ENCODE assay signal across 8 mouse cellular contexts in the genomic region with DNA sequence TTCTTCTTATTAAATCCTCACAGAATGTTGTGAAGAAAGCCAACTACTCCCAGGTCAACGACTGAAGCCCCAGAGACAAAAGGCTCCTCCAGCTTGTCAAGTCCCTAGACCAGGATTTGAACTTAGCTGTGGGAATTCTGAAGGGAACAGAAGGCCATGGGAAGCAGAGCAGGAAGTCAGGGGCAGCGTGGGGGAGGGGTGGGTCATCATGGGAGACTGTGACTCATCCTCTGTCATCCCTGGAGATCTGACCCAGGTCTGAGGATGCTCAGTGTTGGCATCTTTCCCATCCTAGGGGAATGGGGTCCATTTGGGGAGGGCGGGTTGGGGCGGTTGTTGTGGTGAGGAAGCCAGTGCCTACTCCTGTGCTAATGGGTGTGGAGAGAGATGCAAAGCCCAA. TPM values are rescaled to one million over a fixed set of nuclear protein-coding genes. Genes with fewer than 3 reads are reported as not detected.
DNase-seq lines count a peak whose midpoint lies in the region; ATAC-seq and TF ChIP-seq lines count a peak whose summit lies in the region.

No protein-coding gene starts in this region.

- TF ChIP-seq POLR2A in cerebellum, adult 2 months (IDR thresholded peaks at IDR 0.05; ENCODE audit: borderline replicate concordance, insufficient read depth, low read length) = no peak

- H3K36me3 ChIP-seq in lung, embryonic 14.5 days (ENCODE audit: insufficient read depth) = peaks cover 18% of the 10 kb centered on the region; the same call in 1 of the 2 replicates
- peaks cover 17% of the 10 kb centered on the region for H3K36me3 ChIP-seq in forebrain, embryonic 10.5 days (replicated peaks)
- H3K36me3 ChIP-seq in hindbrain, embryonic 16.5 days (ENCODE audit: control insufficient read depth, insufficient read depth, low read length) = no peaks in the 10 kb centered on the region
- H3K36me3 ChIP-seq in neural tube, embryonic 13.5 days = no peaks in the 10 kb centered on the region; the same call in 1 of the 2 replicates

- 44% methylated on average over 4 of the region's 4 CpGs for WGBS in lung, embryonic 14.5 days
- 22% methylated on average over 4 of the region's 4 CpGs for whole genome bisulfite sequencing in forebrain, embryonic 10.5 days
- 40% methylated on average over 4 of the region's 4 CpGs for WGBS in hindbrain, embryonic 16.5 days
- WGBS in neural tube, embryonic 13.5 days = 42% methylated on average over 4 of the region's 4 CpGs
- 38% methylated on average over 4 of the region's 4 CpGs for WGBS in cerebellum, adult 2 months

- peak overlapping the region; percentile 58; the same call in 1 of the 2 replicates for H3K27ac ChIP-seq in lung, embryonic 14.5 days (ENCODE audit: low read depth)
- peak overlapping the region; percentile 80 for H3K27ac ChIP-seq in forebrain, embryonic 10.5 days
- no peak overlapping the region for H3K27ac ChIP-seq in hindbrain, embryonic 16.5 days (ENCODE audit: low read depth, low read length)
- H3K27ac ChIP-seq in neural tube, embryonic 13.5 days (replicated peaks) = peak overlapping the region; percentile 55; the same call in 1 of the 2 replicates
- H3K27ac ChIP-seq in cerebellum, adult 2 months (ENCODE audit: insufficient read depth, low read length) = no peak overlapping the region

- H3K4me2 ChIP-seq in lung, embryonic 14.5 days = peak overlapping the region; percentile 63
- H3K4me2 ChIP-seq in hindbrain, embryonic 16.5 days (ENCODE audit: low read length) = peak overlapping the region; percentile 83
- H3K4me2 ChIP-seq in neural tube, embryonic 13.5 days = peak overlapping the region; percentile 70

- H3K9me3 ChIP-seq in lung, embryonic 14.5 days (ENCODE audit: low read depth, low read length) = no peaks in the 10 kb centered on the region
- no peaks in the 10 kb centered on the region for H3K9me3 ChIP-seq in forebrain, embryonic 10.5 days
- H3K9me3 ChIP-seq in hindbrain, embryonic 16.5 days (ENCODE audit: control insufficient read depth, low read length) = no peaks in the 10 kb centered on the region
- H3K9me3 ChIP-seq in neural tube, embryonic 13.5 days = no peaks in the 10 kb centered on the region

- no peak for TF ChIP-seq CTCF in lung, embryonic 14.5 days (IDR thresholded peaks at IDR 0.05; ENCODE audit: low read depth)
- no peak for TF ChIP-seq CTCF in cerebellum, adult 2 months (IDR thresholded peaks at IDR 0.05; ENCODE audit: borderline replicate concordance, insufficient read depth, low read depth, low read length)

- no peak for ATAC-seq in lung, embryonic 14.5 days (ENCODE audit: insufficient read depth)
- no peak for ATAC-seq in hindbrain, embryonic 16.5 days
- no peak for ATAC-seq in neural tube, embryonic 13.5 days (ENCODE audit: low read depth)

- no peaks in the 10 kb centered on the region for H3K27me3 ChIP-seq in lung, embryonic 14.5 days (ENCODE audit: insufficient read depth, low read length)
- H3K27me3 ChIP-seq in forebrain, embryonic 10.5 days (ENCODE audit: poor library complexity, severe bottlenecking) = peaks cover 26% of the 10 kb centered on the region
- H3K27me3 ChIP-seq in hindbrain, embryonic 16.5 days (replicated peaks; ENCODE audit: control insufficient read depth, insufficient read depth, low read length) = no peaks in the 10 kb centered on the region
- H3K27me3 ChIP-seq in neural tube, embryonic 13.5 days = no peaks in the 10 kb centered on the region
- no peaks in the 10 kb centered on the region; the same call in 1 of the 2 replicates for H3K27me3 ChIP-seq in cerebellum, adult 2 months (ENCODE audit: control insufficient read depth, insufficient read depth, low read length)

- peaks cover 14% of the 10 kb centered on the region for H3K4me1 ChIP-seq in lung, embryonic 14.5 days (ENCODE audit: insufficient read depth)
- peaks cover 77% of the 10 kb centered on the region for H3K4me1 ChIP-seq in forebrain, embryonic 10.5 days
- peaks cover 11% of the 10 kb centered on the region for H3K4me1 ChIP-seq in hindbrain, embryonic 16.5 days (ENCODE audit: control insufficient read depth, insufficient read depth, low read depth, low read length)
- peaks cover 54% of the 10 kb centered on the region for H3K4me1 ChIP-seq in neural tube, embryonic 13.5 days (replicated peaks)
- no peaks in the 10 kb centered on the region for H3K4me1 ChIP-seq in cerebellum, adult 2 months (ENCODE audit: control insufficient read depth, insufficient read depth, low read length)

- peak overlapping the region; percentile 28; the same call in 1 of the 2 replicates for H3K4me3 ChIP-seq in lung, embryonic 14.5 days (ENCODE audit: low read depth, low read length)
- peak overlapping the region; percentile 51 for H3K4me3 ChIP-seq in forebrain, embryonic 10.5 days
- peak overlapping the region; percentile 42 for H3K4me3 ChIP-seq in hindbrain, embryonic 16.5 days (ENCODE audit: low read length)
- peak overlapping the region; percentile 35 for H3K4me3 ChIP-seq in neural tube, embryonic 13.5 days
- H3K4me3 ChIP-seq in cerebellum, adult 2 months (replicated peaks; ENCODE audit: insufficient read depth, low read depth, low read length) = no peak overlapping the region

- peak overlapping the region; percentile 55 for H3K9ac ChIP-seq in lung, embryonic 14.5 days
- H3K9ac ChIP-seq in hindbrain, embryonic 16.5 days (ENCODE audit: low read depth, low read length) = peak overlapping the region; percentile 75
- peak overlapping the region; percentile 69 for H3K9ac ChIP-seq in neural tube, embryonic 13.5 days

- DNase-seq in lung, embryonic 14.5 days = peak; percentile 28
- no peak for DNase-seq in lung, postnatal 14 days
- DNase-seq in forebrain, embryonic 10.5 days (ENCODE audit: extremely low spot score, low spot score) = no peak
- DNase-seq in thymus, postnatal 10 days (ENCODE audit: low spot score in 2 of 2) = no peak
- DNase-seq in urinary bladder, postnatal 36 days (ENCODE audit: low spot score in 2 of 2) = no peak
- DNase-seq in cerebellum, adult 2 months = no peak

RNA-seq across cellular contexts. Expression of gene Rtkn, which starts 6.4 kb away (rescaled TPM):
- 22.7 and 26.7 TPM in 2 replicates for polyA plus RNA-seq in lung, embryonic 14.5 days (2014; fragmentation: Nextera tagmentation; extraction: Ambion mirVana)
- polyA plus RNA-seq in forebrain, embryonic 10.5 days (2016; fragmentation: Nextera tagmentation; extraction: Ambion mirVana) = 32.1 and 32.7 TPM in 2 replicates
- 18.9 and 20.3 TPM in 2 replicates for polyA plus RNA-seq in hindbrain, embryonic 16.5 days (2015; fragmentation: Nextera tagmentation; extraction: Ambion mirVana)
- polyA plus RNA-seq in neural tube, embryonic 13.5 days (2015; fragmentation: Nextera tagmentation; extraction: Ambion mirVana) = 18.9 and 20.7 TPM in 2 replicates
- 88.8 and 97.2 TPM in 2 replicates for polyA plus RNA-seq in cerebellum, adult 2 months (2012; rRNA removed)

RNA-seq across cellular contexts. Expression of gene Wdr54, which starts 14.6 kb away (rescaled TPM):
- 5.6 and 8.5 TPM in 2 replicates for polyA plus RNA-seq in lung, embryonic 14.5 days (2014; fragmentation: Nextera tagmentation; extraction: Ambion mirVana)
- 13.9 and 14.7 TPM in 2 replicates for polyA plus RNA-seq in forebrain, embryonic 10.5 days (2016; fragmentation: Nextera tagmentation; extraction: Ambion mirVana)
- polyA plus RNA-seq in hindbrain, embryonic 16.5 days (2015; fragmentation: Nextera tagmentation; extraction: Ambion mirVana) = 19.3 and 21.1 TPM in 2 replicates
- 14.9 and 16.0 TPM in 2 replicates for polyA plus RNA-seq in neural tube, embryonic 13.5 days (2015; fragmentation: Nextera tagmentation; extraction: Ambion mirVana)
- 22.7 and 29.1 TPM in 2 replicates for polyA plus RNA-seq in cerebellum, adult 2 months (2012; rRNA removed)

RNA-seq across cellular contexts. Expression of gene 1700003E16Rik, which starts 14.6 kb away (rescaled TPM):
- 0.96 and 1.3 TPM in 2 replicates for polyA plus RNA-seq in lung, embryonic 14.5 days (2014; fragmentation: Nextera tagmentation; extraction: Ambion mirVana)
- polyA plus RNA-seq in forebrain, embryonic 10.5 days (2016; fragmentation: Nextera tagmentation; extraction: Ambion mirVana) = 1.3 and 1.9 TPM in 2 replicates
- polyA plus RNA-seq in hindbrain, embryonic 16.5 days (2015; fragmentation: Nextera tagmentation; extraction: Ambion mirVana) = 11.0 and 12.9 TPM in 2 replicates
- polyA plus RNA-seq in neural tube, embryonic 13.5 days (2015; fragmentation: Nextera tagmentation; extraction: Ambion mirVana) = 2.1 and 3.3 TPM in 2 replicates
- 6.6 and 8.1 TPM in 2 replicates for polyA plus RNA-seq in cerebellum, adult 2 months (2012; rRNA removed)

RNA-seq across cellular contexts. Expression of gene Ino80b, which starts 16.4 kb away (rescaled TPM):
- polyA plus RNA-seq in lung, embryonic 14.5 days (2014; fragmentation: Nextera tagmentation; extraction: Ambion mirVana) = 12.7 and 13.3 TPM in 2 replicates
- 17.5 and 19.2 TPM in 2 replicates for polyA plus RNA-seq in forebrain, embryonic 10.5 days (2016; fragmentation: Nextera tagmentation; extraction: Ambion mirVana)
- polyA plus RNA-seq in hindbrain, embryonic 16.5 days (2015; fragmentation: Nextera tagmentation; extraction: Ambion mirVana) = 13.5 and 14.7 TPM in 2 replicates
- polyA plus RNA-seq in neural tube, embryonic 13.5 days (2015; fragmentation: Nextera tagmentation; extraction: Ambion mirVana) = 11.4 and 13.0 TPM in 2 replicates
- polyA plus RNA-seq in cerebellum, adult 2 months (2012; rRNA removed) = 25.1 and 25.3 TPM in 2 replicates

RNA-seq across cellular contexts. Expression of gene Wbp1, which starts 20.3 kb away (rescaled TPM):
- 86.0 and 91.5 TPM in 2 replicates for polyA plus RNA-seq in lung, embryonic 14.5 days (2014; fragmentation: Nextera tagmentation; extraction: Ambion mirVana)
- 125 and 137 TPM in 2 replicates for polyA plus RNA-seq in forebrain, embryonic 10.5 days (2016; fragmentation: Nextera tagmentation; extraction: Ambion mirVana)
- polyA plus RNA-seq in hindbrain, embryonic 16.5 days (2015; fragmentation: Nextera tagmentation; extraction: Ambion mirVana) = 146 and 148 TPM in 2 replicates
- 202 and 228 TPM in 2 replicates for polyA plus RNA-seq in neural tube, embryonic 13.5 days (2015; fragmentation: Nextera tagmentation; extraction: Ambion mirVana)
- 88.2 and 93.1 TPM in 2 replicates for polyA plus RNA-seq in cerebellum, adult 2 months (2012; rRNA removed)

Comparison
In these comparisons a context has a peak if more than half of its experiments do, and no peak if none do; other contexts are left out.
1. H3K27ac ChIP-seq: peak in lung, embryonic 14.5 days (single experiment), forebrain, embryonic 10.5 days (single experiment) and neural tube, embryonic 13.5 days (single experiment); none in hindbrain, embryonic 16.5 days (single experiment) and cerebellum, adult 2 months (single experiment).
2. Peak in every context shown above with its lines, with median percentiles within 50 percentile points of each other: H3K4me2 ChIP-seq and H3K9ac ChIP-seq.